Mouse (Mus musculus): ENCODE measurements at regions not wholly inside any gene's neighbourhood (a gene's known extent, or its start where the extent isn't known, plus 50 kb on each side); places are given as distances from the start of the nearest gene placed in this dataset.
A peak's percentile ranks its signal among the peaks of the same experiment; 100 is the strongest.

DNA sequence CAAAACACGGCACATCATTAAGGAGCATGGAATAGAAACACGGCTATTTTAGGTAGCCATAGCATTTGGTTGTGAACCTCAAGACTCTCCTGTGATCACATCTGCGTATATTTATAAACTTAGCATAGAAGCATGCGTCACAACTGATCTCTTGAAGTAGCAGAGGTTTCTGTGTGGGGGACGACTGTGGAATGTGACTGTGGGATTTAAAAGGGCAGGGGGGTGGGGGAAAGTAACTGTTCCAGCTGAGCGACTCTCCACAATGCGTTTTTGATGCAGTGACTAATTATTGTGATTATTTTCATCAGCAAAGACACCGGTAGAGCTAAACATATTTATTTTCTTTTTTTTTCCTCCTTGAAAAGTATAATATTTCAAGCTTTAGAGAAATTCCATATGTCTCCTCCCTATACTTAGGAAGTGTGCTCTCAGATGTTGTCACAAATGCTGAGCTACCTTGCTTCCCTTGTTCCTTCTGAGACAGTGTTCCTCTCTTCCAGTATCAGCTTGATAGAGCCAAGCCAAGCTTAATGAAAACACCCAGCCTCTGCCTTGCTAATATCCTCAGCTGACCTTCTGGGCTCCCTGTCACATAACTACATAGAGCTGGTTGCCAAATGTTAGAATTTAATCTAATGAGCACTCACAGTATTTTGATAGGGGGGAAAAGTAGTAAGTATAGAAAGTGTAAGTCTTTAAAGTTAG lies 75.0 kb upstream of the Magi3 start:
- peak; percentile 44 to 49 for DNase-seq (ENCODE audit: low spot score in 2 of 2)

DNA sequence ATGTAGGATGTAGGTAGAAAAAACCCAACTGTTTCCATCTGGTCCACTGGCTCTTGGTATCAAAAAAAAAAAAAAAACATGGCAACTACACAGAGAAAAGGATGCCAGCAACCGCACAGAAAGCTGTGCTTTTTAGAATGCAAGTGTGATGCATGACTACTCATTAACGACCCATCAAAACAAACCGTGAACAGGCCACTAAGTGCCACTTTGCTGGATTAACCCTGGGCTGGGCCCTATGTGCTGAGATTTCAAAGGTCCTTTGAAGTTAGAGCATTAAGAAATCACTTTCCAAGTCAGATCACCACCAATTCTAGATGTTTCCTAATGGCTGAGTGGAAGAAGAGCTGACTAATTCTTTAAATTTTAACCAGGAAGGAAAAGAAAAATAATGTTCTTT lies 73.7 kb upstream of the Magi3 start:
- DNase-seq (ENCODE audit: low spot score in 2 of 2) = no peak

DNA sequence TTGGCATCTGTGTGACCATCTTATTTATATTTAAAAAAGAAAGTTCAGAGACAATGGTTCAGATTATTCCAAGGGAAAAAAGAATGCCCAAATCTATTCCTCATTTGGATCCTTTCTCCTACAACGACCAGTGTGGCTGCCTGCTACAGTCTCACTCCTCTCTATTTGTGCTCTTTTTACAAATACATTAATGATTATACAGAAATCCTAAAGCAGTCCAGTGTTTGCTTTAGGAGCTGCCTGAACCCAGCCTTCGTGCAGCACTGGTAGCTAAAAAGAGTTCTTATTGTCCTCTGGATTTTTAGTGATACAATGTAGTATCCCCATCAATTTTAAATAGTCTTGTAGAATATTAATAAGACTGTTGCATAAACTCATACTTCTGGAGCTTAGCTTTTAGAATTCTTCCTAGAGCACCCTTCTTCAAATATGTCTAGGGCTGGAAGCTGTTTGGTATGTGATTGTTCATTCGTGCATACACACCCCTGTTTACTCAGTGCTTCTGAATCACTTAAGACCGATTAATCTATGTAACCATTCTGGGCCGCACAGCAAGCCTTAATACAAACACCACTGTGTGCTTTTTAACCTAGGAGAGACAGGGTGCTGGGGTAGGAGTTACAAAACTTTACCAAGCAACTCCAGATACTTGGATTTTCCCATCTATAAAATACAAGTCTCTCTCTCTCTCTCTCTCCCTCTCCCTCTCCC lies 69.0 kb upstream of the Magi3 start:
- no peak for DNase-seq (ENCODE audit: low spot score in 2 of 2)

DNA sequence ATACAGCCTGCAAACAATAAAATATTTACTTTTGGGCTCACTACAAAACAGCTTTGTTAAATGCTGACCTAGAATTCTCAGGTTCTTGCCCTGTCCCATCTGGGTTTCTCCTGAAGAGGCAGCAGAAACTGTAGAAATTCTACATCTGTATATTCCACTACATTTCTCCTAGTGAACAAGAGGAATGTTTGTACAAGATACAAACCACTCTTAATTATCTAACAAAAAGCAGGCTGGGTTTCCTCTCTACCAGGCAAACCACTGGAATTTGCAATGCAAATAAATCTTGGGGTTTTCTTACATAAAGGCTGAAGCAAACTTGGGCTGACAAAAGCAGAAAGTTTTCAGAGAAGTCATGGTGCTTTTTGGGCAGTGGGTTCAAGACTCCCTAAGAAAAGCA lies 67.7 kb upstream of the Magi3 start:
- no peak for DNase-seq (ENCODE audit: low spot score in 2 of 2)

DNA sequence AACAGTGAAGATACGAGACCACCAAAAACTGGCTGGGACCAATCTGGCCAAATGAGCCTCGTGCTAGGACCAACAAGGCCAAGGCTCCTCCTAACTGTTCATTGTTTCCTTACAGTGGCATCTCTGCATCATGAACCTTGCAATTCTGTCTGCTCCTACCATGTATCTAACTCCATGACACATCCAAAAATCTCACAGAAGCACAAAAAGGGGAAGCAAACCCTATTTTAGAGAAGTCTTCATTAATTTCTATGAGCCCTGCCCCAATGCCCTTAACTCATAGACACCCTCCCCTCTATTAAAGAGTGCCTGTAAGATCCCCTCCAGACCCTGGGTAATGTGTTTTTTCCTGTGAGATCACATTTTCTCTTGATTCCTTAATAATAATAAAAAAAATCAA lies 64.8 kb upstream of the Magi3 start:
- DNase-seq (ENCODE audit: low spot score in 2 of 2) = no peak

DNA sequence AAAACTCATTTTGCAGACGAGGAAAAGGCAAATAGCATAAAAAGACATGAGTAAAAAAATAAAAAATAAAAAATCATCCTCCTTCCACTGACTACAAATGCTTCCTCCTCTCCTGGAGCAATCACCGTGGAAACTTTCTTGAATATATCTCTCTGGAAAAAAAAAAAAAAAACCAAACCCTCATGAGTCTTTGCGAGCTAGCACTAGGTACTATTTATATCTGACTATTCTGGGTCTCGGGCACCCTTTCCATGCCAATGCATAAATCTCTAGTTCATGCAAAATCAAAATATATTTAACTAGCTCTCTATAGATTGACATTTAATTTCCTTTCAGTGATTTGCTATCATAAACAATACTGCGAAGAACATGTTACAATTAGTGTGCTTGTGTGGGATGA lies 63.7 kb upstream of the Magi3 start:
- DNase-seq (ENCODE audit: low spot score in 2 of 2) = no peak

DNA sequence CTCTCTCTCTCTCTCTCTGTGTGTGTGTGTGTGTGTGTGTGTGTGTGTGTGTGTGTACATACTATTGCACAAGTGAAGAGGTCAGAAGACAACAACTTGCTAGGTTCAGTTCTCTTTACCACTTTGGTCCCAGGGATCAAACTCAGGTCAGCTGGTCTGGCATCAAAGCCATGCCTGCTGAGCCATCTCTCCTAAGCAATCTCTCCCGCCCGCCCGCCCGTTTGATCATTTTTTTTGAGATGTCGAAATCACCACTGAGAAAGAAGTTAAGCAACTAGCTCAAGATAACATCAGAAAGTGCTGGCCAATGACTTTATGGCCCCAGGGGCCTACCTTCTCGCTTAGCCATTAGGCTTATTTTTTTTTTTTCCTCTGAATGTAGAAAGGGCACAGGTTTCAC lies 59.3 kb upstream of the Magi3 start:
- DNase-seq (ENCODE audit: low spot score in 2 of 2) = no peak

DNA sequence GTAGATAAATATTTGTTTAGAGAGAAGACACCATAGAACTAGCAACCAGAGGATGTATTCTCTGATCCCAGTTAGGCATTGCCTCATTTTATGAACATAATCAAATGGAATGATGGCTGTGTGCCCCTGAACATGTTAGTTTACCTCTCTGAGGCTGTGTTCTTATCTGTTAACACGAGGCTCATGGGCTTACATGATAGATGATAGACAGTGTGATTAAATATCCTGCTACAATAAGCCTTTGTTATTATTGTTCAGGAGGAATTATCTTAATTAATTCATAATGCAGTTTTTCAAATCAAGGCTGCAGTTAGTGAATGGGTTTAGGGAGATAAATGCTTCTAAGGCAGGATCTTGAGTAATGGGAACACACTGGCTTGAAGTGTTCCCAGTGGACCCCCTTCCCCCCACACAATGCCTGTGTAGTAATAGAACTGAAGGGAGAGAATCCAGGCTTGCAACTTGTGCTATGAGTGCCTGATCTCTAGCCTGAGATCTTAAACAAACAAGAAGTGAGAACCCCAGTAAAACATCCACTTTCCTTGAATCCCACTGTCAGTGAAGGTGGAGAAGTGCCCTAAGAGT lies 54.6 kb upstream of the Magi3 start:
- no peak for DNase-seq (ENCODE audit: low spot score in 2 of 2)

DNA sequence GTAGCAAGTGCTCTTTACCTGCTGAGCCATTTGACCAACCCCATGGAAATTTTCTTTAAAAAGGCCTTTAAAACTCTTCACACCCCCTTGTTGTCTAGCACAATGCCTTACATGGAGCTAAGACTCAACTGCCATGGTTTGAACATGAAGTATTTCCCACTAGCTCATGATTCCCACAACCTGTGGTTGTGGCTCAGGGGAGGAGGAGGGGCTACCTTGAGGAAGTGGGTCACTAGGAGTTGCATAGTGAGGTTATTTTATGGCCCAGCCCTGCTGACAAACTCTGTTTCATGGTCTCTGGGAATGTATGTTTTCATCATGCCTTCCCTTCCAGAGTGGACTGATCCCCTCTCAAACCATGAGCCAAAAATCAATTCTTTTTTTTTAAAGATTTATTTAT lies 53.9 kb upstream of the Magi3 start:
- no peak for DNase-seq (ENCODE audit: low spot score in 2 of 2)

All from heart, adult 9 months (tissue).